Mouse (Mus musculus) brown adipose tissue, adult 24 weeks (tissue): ENCODE measurements around the gene Serpina3m. TPM values are rescaled to one million over a fixed set of nuclear protein-coding genes. Genes with fewer than 3 reads are reported as not detected.
"Not testable (repeated sequence)": the region's sequence is repeated elsewhere in the genome, so short reads cannot be mapped to it uniquely, and the experiment has no call there.

Experiments used
- H3K27ac ChIP-seq: fragments of 200-500 bp; replicated peaks from 2 replicates; pipeline ENCODE4 v1.5.1; 2012; ENCODE audit warnings: low read depth, mild to moderate bottlenecking, low read length
- H3K4me1 ChIP-seq: fragments of 200-500 bp; 2 replicates; pipeline ENCODE4 v1.6.1; 2012; ENCODE audit warnings: low read length, mixed read lengths; ENCODE audit not compliant: control insufficient read depth, insufficient read depth, insufficient read length
- H3K4me3 ChIP-seq: fragments of 200-500 bp; 2 replicates; pipeline ENCODE4 v1.5.1; 2012; ENCODE audit warnings: low read depth, mild to moderate bottlenecking, low read length, moderate library complexity; ENCODE audit not compliant: insufficient read depth
- polyA plus RNA-seq: library from polyadenylated mRNA; stranded (reverse); fragments of >200 nt; gene quantifications from 2 replicates; pipeline ENCODE4 v1.2.4, GENCODE M21; 2012; ENCODE audit not compliant: missing spikeins, insufficient read depth, insufficient read length

Gene Serpina3m
- not detected in 2 replicates for polyA plus RNA-seq

- not testable (repeated sequence) for H3K4me3 ChIP-seq, H3K27ac ChIP-seq, H3K4me1 ChIP-seq
Observed at GRCm38 (mm10) chr12:104338226-104338625, at the start of gene Serpina3m, which contains the start of gene Serpina3k. Gene Serpina3m (plus strand): TSS chr12:104338486. Gene Serpina3k (plus strand): TSS chr12:104338486.

DNA sequence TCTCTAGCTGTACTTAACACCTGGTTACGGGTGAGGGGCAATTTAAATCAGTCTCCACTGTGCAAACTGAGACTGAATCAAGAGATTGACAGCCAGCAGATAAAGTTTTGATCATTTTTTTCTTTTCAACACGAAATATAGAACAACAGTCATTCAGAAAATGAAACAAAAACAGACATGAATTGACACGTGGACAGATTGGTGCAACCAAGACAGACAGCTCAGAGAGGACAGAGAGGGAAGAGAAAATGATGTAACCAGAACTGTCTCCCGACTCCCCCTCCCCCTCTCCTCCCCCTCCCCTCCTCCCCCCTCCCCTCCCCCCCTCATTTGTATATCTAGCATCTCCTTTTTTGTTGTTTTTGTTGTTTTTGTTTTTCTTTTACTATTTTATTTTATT lies 48.4 kb upstream of the Serpina3m start:
- H3K4me1 ChIP-seq: no peaks in the 10 kb centered on the region
- H3K4me3 ChIP-seq: no peak overlapping the region
- peak overlapping the region; percentile 23 for H3K27ac ChIP-seq

- H3K27ac ChIP-seq: no peak overlapping the region
- H3K4me1 ChIP-seq: no peaks in the 10 kb centered on the region
- H3K4me3 ChIP-seq: no peak overlapping the region
Observed at GRCm38 (mm10) chr12:104293963-104294362, 44.3 kb upstream of the Serpina3m start.

- Histone ChIP-seq H3K4me3 (no peak overlapping the region), H3K4me1 (no peaks in the 10 kb centered on the region), H3K27ac (no peak overlapping the region)
Observed at GRCm38 (mm10) chr12:104298049-104298448, 40.2 kb upstream of the Serpina3m start.

- H3K27ac ChIP-seq: no peak overlapping the region
- H3K4me3 ChIP-seq: no peak overlapping the region
- no peaks in the 10 kb centered on the region for H3K4me1 ChIP-seq
Observed at GRCm38 (mm10) chr12:104305991-104306390, 32.3 kb upstream of the Serpina3m start.

- H3K27ac ChIP-seq: no peak within 1 kb of the TSS
- no peaks in the 10 kb centered on the region for H3K4me1 ChIP-seq
- H3K4me3 ChIP-seq: no peak within 1 kb of the TSS
Observed at GRCm38 (mm10) chr12:104314253-104314652, 24.0 kb upstream of the Serpina3m start, which contains the start of gene Serpina3j. Gene Serpina3j (plus strand): TSS chr12:104314553.

- Histone ChIP-seq H3K4me1 (no peaks in the 10 kb centered on the region), H3K4me3 (no peak overlapping the region), H3K27ac (no peak overlapping the region)
Observed at GRCm38 (mm10) chr12:104322454-104322853, 15.8 kb upstream of the Serpina3m start.

DNA sequence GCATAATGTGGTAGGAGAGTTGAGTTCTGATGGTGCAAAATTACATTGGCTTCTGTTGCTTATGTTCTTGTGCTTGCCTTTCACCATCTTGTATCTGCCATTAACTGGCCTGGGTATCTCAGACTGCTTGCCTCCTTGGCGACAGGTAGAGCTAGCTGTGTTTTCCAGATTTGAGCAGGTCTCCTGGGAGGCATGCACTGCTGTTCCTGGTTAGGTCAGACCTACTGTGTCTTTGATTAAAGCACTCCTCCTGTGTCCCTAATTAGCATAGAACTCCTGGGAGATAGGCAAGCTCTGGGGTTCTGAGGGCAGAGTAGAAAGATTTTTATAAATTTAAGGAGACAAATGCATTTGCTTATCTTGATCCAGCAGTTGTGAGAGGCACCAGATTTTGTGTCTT lies 6.6 kb upstream of the Serpina3m start:
- Histone ChIP-seq H3K4me3 (no peak overlapping the region), H3K27ac (no peak overlapping the region), H3K4me1 (no peaks in the 10 kb centered on the region)

DNA sequence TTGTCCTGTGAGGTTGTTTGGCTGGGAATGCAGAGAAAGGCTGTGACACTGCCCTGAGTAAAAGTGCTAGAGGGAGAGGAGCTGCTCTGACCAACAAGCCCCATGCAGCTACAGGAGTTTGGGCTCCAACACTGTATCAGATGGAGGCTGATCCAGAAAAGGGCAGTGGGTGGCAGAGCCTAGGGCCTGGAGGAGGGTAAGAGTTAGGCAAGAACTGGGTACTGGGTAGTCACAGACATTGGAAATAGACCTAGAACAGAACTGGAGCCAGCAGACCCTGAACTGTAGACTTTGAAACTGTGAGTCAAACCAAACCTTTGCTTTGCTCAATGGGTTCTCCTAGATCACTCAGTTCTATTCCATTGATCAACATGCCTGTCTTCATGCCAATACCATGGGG lies 1.4 kb upstream of the Serpina3m start:
- not testable (repeated sequence) for H3K27ac ChIP-seq, H3K4me1 ChIP-seq, H3K4me3 ChIP-seq

GRCm38 (mm10) chr12:104338705-104339104 lies 419 bp downstream of the Serpina3m start:
- Histone ChIP-seq H3K4me1 (no peaks in the 10 kb centered on the region), H3K27ac (no peak overlapping the region), H3K4me3 (no peak overlapping the region)

- not testable (repeated sequence) for H3K27ac ChIP-seq, H3K4me1 ChIP-seq, H3K4me3 ChIP-seq
Observed at GRCm38 (mm10) chr12:104342489-104342888, 4.2 kb downstream of the Serpina3m start.

DNA sequence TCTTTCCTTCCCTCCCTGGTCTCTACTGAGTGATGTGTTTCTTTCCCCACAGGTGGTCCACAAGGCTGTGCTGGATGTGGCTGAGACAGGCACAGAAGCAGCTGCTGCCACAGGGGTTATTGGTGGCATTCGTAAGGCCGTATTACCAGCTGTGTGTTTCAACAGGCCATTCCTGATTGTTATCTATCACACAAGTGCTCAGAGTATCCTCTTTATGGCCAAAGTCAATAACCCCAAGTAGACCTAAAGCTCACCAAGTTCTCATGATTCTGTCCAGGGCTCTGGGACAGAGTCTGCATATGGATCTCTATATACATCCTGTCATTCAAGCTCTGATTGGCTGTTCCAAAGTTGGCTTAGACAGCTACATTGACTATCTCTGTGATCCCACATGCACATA lies 6.9 kb downstream of the Serpina3m start:
- Histone ChIP-seq H3K4me3 (no peak overlapping the region), H3K27ac (no peak overlapping the region)

DNA sequence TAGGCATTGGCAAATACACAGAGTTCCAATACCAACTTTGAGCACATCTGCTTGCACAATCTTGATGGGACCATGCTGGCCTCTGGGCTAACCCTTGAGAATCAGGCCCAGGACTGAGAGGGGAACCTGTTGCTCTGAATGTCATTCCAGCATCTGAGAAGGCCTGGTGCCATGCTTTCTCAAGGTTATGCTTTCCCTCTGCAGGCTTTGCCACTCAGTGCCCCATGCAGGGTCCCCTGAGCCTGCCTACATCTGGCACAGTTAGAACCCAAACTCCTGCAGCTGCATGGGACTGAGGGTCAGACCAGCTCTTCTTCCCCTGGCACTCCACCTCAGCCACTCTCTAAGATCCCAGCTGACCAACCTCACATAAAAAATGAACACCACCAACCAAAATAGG lies 7.4 kb downstream of the Serpina3m start:
- Histone ChIP-seq H3K4me1 (no peaks in the 10 kb centered on the region), H3K4me3 (no peak overlapping the region), H3K27ac (no peak overlapping the region)

More for the DNA sequence above, 6.9 kb downstream of the Serpina3m start:
- no peaks in the 10 kb centered on the region for H3K4me1 ChIP-seq

DNA sequence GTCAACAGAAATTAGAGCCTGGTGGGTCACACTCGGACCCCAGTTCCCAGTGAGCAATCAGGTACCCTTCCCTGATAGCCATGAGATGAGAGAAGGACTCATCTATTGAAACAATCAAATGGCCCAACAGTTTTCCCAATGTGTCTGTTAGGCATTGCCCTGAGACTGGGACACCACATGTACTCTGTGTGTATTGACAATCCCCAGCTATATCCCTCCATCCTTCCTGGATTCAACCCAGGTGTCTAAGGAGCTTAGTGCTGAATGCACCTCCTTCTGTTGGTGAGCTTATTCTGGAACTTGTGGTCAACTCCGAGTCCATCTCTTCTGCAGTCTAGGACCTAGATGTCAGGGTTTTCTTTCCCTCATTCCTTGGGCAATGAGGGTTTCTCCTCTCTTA lies 8.8 kb downstream of the Serpina3m start:
- H3K4me3 ChIP-seq: no peak overlapping the region
- H3K27ac ChIP-seq: no peak overlapping the region
- no peaks in the 10 kb centered on the region for H3K4me1 ChIP-seq

DNA sequence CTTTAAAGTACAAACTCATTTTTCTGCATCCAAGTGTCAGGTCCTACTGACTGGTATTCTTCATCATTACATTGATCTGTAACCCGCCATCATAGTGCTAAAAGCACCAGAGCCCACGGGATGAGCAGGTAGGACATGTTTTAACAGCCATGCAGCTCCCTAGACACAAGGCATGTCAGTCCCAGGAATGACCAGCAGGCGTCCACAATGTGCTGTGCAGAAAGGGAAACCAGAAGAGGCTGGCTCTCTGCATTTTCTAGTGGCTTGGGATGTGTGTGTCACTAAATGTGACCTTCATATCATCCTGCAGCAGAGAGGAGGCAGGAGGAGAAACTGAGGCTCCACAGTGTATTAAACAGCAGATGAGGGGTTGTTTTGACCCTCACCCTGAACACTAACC lies 13.5 kb downstream of the Serpina3m start:
- H3K27ac ChIP-seq, H3K4me1 ChIP-seq, H3K4me3 ChIP-seq: not testable (repeated sequence)

DNA sequence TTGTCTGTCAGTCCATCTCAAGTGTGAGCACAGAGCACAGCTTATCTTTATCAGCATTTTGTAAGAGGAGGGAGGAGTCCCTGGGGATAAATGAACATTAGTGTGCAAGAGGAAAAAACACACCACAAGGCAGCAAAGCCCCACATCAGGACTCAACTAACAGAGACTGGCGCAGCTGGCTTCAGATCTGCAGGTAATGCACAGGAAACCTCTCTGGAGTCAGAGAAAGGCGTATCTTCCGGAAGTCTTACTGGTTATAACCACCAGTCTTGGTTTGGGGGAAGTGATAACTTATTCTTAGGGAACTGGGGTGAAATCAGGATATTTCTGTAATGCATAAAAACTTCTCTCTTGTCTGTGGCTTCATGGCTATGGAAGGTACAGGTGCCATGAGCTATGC lies 17.7 kb downstream of the Serpina3m start:
- Histone ChIP-seq H3K27ac (no peak overlapping the region), H3K4me1 (no peaks in the 10 kb centered on the region), H3K4me3 (no peak overlapping the region)

DNA sequence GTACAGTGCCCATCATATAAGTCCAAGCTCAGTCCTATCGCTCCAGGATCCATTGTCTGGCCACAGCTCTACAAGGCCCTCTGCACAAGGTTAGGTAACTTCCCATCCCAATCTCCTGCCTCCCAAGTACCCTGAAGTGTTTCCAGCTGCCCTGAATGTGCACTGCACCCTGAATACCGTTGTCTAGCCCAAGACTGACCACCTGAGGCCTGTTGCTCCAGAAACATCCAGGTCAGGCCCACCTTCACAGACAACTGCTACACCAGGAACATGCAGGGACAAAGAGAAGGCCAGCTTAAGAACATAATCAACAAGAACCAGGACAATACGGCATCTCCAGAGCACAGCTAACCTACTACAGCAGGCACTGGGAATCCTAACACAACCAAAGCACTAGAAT lies 31.7 kb downstream of the Serpina3m start:
- H3K27ac ChIP-seq: no peak overlapping the region
- H3K4me3 ChIP-seq: no peak overlapping the region
- H3K4me1 ChIP-seq: no peaks in the 10 kb centered on the region
